Mouse (Mus musculus) G1E-ER4 (cell line): ENCODE results near the gene Olfr807. TPM values are rescaled to one million over a fixed set of nuclear protein-coding genes. Genes with fewer than 3 reads are reported as not detected.

ENCODE experiments used
- GATA1 ChIP-seq: IDR thresholded peaks from one replicate; pipeline ENCODE4 v1.8.0; 2012; ENCODE audit warnings: low read length, inconsistent platforms
- polyA plus RNA-seq: library from polyadenylated mRNA; stranded (reverse); fragments of >175 nt; gene quantifications from 2 replicates; pipeline ENCODE4 v1.2.3, GENCODE M21; 2012

The Olfr807 gene
- polyA plus RNA-seq = not detected in 2 replicates

GRCm38 (mm10) chr10:129757693-129758092 lies at the start of gene Olfr807:
Olfr807 (minus strand) TSS chr10:129757793.
- TF ChIP-seq GATA1 = no peak

DNA sequence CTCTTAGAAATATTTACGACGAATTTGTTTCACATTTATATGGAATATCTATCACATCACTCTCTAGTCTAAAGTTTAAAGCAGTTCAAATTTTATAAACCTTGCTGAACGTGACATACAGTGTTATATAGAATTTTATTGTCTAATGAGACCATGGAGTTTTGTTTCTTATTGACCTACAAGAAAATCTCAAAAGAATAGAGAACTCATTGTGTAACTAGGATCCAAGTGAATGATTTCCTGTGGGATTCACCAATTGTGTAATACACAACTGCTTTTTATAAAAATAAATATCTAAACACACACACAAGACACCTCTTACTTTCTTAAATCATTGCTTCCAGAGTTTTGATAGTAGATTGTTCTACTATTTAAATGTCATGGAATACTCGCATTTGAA lies 46.7 kb upstream of the Olfr807 start, which contains the start of gene Olfr811:
TSS of gene Olfr811 (minus strand) at position 101 of the 400 bp plus-strand sequence.
- no peak for TF ChIP-seq GATA1

DNA sequence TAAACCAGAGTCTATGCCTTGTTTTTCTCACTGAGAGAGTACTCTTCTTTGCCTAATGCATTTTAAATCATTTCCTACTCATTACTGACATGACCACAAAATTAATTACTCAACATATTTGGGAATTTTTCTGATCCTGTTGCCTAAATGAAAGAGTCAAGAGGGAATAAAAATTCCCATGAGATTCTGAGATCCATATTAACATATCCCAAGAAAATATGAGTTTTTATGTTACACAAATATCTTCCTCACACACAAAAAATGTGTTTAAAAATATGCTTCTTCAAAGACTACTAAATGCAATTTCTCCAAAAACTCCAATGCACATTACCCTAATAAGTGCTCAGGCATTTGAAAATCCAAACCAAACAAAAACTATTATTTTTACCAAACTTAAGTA lies 37.2 kb upstream of the Olfr807 start, which contains the start of gene Olfr810:
TSS of gene Olfr810 (minus strand) at position 101 of the 400 bp plus-strand sequence.
- no peak for TF ChIP-seq GATA1

DNA sequence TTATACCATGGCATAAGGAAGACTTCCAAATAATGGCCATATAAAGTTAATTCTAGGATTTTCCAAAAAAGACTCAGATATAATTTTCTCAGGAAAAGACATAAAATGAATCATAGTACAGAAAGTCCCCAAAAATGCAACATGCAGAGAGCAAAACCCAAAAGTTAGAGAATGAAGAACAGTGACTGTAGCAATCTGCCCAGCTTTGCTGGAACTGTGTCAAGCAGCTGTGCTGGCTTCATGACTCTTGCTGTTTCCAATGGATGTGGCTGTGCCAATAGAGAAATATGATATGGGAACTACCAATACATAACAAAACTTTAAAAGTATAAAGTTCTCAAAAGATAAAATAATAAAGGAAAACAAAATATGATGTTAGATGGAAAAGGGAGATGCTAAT lies 20.5 kb upstream of the Olfr807 start:
- no peak for TF ChIP-seq GATA1

- TF ChIP-seq GATA1 = no peak
These were observed 16.7 kb upstream of the Olfr807 start, which contains the start of gene Olfr809 for GRCm38 (mm10) chr10:129774338-129774737. Olfr809 (plus strand) TSS chr10:129774638.

- TF ChIP-seq GATA1 = no peak
These were observed 7.6 kb upstream of the Olfr807 start, which contains the start of gene Olfr808 for GRCm38 (mm10) chr10:129765182-129765581. Olfr808 (plus strand) TSS chr10:129765482.

- TF ChIP-seq GATA1 = no peak
These were observed 15.8 kb downstream of the Olfr807 start, which contains the start of gene Olfr806 for GRCm38 (mm10) chr10:129741821-129742220. Olfr806 (minus strand) TSS chr10:129741921.

- TF ChIP-seq GATA1 = no peak
These were observed 28.3 kb downstream of the Olfr807 start, which contains the start of gene Olfr805 for GRCm38 (mm10) chr10:129729275-129729674. Olfr805 (minus strand) TSS chr10:129729375.

Other genes with a start within 250 kb of the Olfr807 start
- not detected in 2 replicates for gene Olfr791, start 236.0 kb downstream of the Olfr807 start, polyA plus RNA-seq
- gene Olfr792, start 218.6 kb downstream of the Olfr807 start, polyA plus RNA-seq = not detected in 2 replicates
- not detected in 2 replicates for gene Olfr794, start 190.1 kb downstream of the Olfr807 start, polyA plus RNA-seq
- not detected in 2 replicates for gene Olfr796, start 145.2 kb downstream of the Olfr807 start, polyA plus RNA-seq
- not detected in 2 replicates for gene Olfr798, start 129.9 kb downstream of the Olfr807 start, polyA plus RNA-seq
- not detected in 2 replicates for gene Olfr799, start 120.3 kb downstream of the Olfr807 start, polyA plus RNA-seq
- not detected in 2 replicates for gene Olfr800, start 100.1 kb downstream of the Olfr807 start, polyA plus RNA-seq
- gene Olfr801, start 83.9 kb downstream of the Olfr807 start, polyA plus RNA-seq = not detected in 2 replicates
- not detected in 2 replicates for gene Olfr802, start 69.6 kb downstream of the Olfr807 start, polyA plus RNA-seq
- gene Olfr803, start 63.5 kb downstream of the Olfr807 start, polyA plus RNA-seq = not detected in 2 replicates
- gene Olfr804, start 54.6 kb downstream of the Olfr807 start, polyA plus RNA-seq = not detected in 2 replicates
- gene Olfr805, start 28.4 kb downstream of the Olfr807 start, polyA plus RNA-seq = not detected in 2 replicates
- not detected in 2 replicates for gene Olfr806, start 15.9 kb downstream of the Olfr807 start, polyA plus RNA-seq
- not detected in 2 replicates for gene Olfr808, start 7.7 kb upstream of the Olfr807 start, polyA plus RNA-seq
- not detected in 2 replicates for gene Olfr809, start 16.8 kb upstream of the Olfr807 start, polyA plus RNA-seq
- not detected in 2 replicates for gene Olfr810, start 37.1 kb upstream of the Olfr807 start, polyA plus RNA-seq
- gene Olfr811, start 46.6 kb upstream of the Olfr807 start, polyA plus RNA-seq = not detected in 2 replicates
- not detected in 2 replicates for gene Olfr812, start 88.3 kb upstream of the Olfr807 start, polyA plus RNA-seq
- not detected in 2 replicates for gene Olfr813, start 97.6 kb upstream of the Olfr807 start, polyA plus RNA-seq
- gene Olfr814, start 122.1 kb upstream of the Olfr807 start, polyA plus RNA-seq = not detected in 2 replicates
- not detected in 2 replicates for gene Olfr815, start 148.1 kb upstream of the Olfr807 start, polyA plus RNA-seq
- gene Olfr816, start 157.8 kb upstream of the Olfr807 start, polyA plus RNA-seq = not detected in 2 replicates
- not detected in 2 replicates for gene Olfr818, start 191.3 kb upstream of the Olfr807 start, polyA plus RNA-seq
- gene Olfr819, start 209.5 kb upstream of the Olfr807 start, polyA plus RNA-seq = not detected in 2 replicates
- gene Olfr247, start 218.3 kb upstream of the Olfr807 start, polyA plus RNA-seq = not detected in 2 replicates
- gene Gm10310, start 227.3 kb upstream of the Olfr807 start, polyA plus RNA-seq = not detected in 2 replicates